Mouse (Mus musculus) cerebellum, adult 11 months (tissue): Measurements from ENCODE around the gene Thada.

Experiments used
- DNase-seq: peaks from one replicate; pipeline ENCODE4 v3.0.0; 2022

The Thada gene

GRCm38 (mm10) chr17:84465753-84466608 lies at the start of gene Thada:
TSS of gene Thada (minus strand) at chr17:84466205.
- DNase-seq = peak; percentile 96

GRCm38 (mm10) chr17:84512516-84513085 lies 46.6 kb upstream of the Thada start:
- no peak for DNase-seq

- DNase-seq = peak; percentile 26
Measured at GRCm38 (mm10) chr17:84511682-84512515, 45.9 kb upstream of the Thada start, which contains the start of gene Plekhh2. TSS of gene Plekhh2 (plus strand) at chr17:84511895.

GRCm38 (mm10) chr17:84510961-84511639 lies 45.1 kb upstream of the Thada start:
- DNase-seq = no peak

GRCm38 (mm10) chr17:84510355-84510754 lies 44.4 kb upstream of the Thada start:
- no peak for DNase-seq

GRCm38 (mm10) chr17:84509176-84509575 lies 43.2 kb upstream of the Thada start:
- no peak for DNase-seq

GRCm38 (mm10) chr17:84508736-84509135 lies 42.7 kb upstream of the Thada start:
- DNase-seq = no peak

- DNase-seq = no peak
Measured at GRCm38 (mm10) chr17:84505922-84506321, 39.9 kb upstream of the Thada start.

GRCm38 (mm10) chr17:84502341-84502740 lies 36.3 kb upstream of the Thada start:
- DNase-seq = no peak

GRCm38 (mm10) chr17:84498639-84499038 lies 32.6 kb upstream of the Thada start:
- DNase-seq = no peak

- DNase-seq = no peak
Measured at GRCm38 (mm10) chr17:84497972-84498604, 32.1 kb upstream of the Thada start.

- DNase-seq = no peak
Measured at GRCm38 (mm10) chr17:84497559-84497958, 31.6 kb upstream of the Thada start.

- DNase-seq = no peak
Measured at GRCm38 (mm10) chr17:84497026-84497425, 31.0 kb upstream of the Thada start.

- DNase-seq = no peak
Measured at GRCm38 (mm10) chr17:84492255-84492880, 26.4 kb upstream of the Thada start.

- no peak for DNase-seq
Measured at GRCm38 (mm10) chr17:84487415-84487814, 21.4 kb upstream of the Thada start.

GRCm38 (mm10) chr17:84483673-84484320 lies 17.8 kb upstream of the Thada start:
- no peak for DNase-seq

- no peak for DNase-seq
Measured at GRCm38 (mm10) chr17:84482831-84483230, 16.8 kb upstream of the Thada start.

GRCm38 (mm10) chr17:84480464-84481355 lies 14.7 kb upstream of the Thada start:
- DNase-seq = no peak

GRCm38 (mm10) chr17:84478276-84478675 lies 12.3 kb upstream of the Thada start:
- DNase-seq = no peak

GRCm38 (mm10) chr17:84477176-84477575 lies 11.2 kb upstream of the Thada start:
- DNase-seq = no peak
